Mouse (Mus musculus) telencephalon, adult 2 months (tissue): Measurements from ENCODE around the gene Ago1.

Experiments
- DNase-seq: peaks from one replicate; pipeline ENCODE4 v3.0.0-alpha.2; 2011; ENCODE audit warnings: low read depth, low spot score

Ago1 gene

DNA sequence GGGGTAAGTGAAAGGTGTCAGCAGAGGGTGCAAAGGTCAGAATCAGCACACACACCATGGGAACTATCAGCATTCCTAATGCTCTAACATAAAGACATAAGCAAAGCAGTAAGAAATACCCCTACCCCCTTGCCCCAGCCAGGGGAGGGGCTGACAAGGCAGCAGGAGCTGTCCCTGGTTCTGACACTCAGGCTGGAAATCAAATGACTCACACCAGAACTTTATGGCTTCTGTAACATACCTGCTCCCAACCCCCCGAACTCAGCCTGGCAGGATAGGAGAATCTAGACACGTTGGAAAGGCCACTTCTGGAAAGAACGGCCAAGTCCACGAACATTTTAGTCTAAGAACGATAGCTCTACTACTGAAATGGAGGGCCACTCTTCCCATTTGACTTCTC, 4.6 kb upstream of the Ago1 start:
- no peak for DNase-seq

DNA sequence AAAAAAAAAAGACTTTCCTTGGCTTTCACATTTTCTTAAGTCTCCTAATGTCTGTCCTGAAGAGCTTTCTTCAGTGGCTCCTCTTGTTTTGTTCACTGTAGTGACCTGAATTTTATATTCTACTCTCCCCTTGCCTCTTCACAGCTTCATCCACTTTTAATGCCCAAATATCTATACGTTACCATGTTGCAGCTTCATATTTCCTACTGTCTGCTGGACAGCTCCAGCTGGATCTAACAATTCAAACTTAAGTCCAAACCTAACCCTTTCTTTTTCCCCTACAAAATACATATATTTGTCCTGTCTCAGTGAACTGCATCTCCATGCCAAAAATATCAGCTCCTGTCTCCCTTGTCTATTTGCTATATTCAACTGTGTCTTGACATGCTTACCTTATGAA, 951 bp upstream of the Ago1 start:
- DNase-seq: no peak

DNA sequence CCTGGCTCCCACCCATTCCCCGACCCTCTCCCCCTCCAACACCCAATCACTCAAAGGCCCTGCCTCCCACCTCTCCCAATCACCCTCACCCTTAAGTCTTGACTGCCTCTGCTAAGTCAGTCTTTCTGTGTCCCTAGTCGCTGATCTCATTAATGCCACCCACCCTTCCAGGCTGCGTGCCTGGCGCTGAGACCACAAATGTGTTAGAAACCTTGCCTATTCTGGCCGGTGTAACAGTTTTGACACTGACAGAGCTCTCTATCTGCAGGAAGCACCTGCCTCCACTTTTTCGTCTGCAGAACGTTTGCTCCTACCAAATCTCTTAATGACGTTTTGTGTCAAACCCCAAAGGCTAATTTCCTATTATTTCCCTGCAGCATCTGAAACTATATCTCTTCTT, 542 bp upstream of the Ago1 start:
- peak; percentile 67 for DNase-seq

DNA sequence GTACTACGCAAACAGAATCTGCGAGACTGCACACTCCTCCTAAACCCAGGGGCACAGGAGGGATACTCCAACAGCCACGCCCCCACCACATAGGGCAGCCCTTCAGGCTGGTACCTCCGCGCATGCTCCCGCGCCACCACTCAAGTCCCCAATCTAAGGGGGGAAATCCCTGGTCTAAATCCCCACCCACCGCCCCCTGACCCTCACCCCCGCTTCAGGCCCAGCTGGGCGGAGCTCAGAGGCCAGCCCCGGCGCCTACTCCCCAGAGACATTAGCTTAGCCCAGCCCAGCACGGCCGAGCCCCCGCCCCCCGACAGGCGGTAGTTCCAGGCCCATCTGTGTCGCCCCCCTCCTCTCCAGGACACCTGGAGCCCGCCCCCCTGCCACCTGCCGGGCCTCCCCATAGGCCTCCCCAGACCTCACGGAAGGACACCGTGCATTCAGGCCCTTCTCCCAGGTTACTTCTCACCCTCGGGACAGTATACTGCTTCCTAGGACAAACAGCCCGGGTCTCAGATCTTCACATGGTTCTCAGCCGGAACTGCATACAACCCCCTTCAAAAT, 580 bp downstream of the Ago1 start:
- DNase-seq: no peak

DNA sequence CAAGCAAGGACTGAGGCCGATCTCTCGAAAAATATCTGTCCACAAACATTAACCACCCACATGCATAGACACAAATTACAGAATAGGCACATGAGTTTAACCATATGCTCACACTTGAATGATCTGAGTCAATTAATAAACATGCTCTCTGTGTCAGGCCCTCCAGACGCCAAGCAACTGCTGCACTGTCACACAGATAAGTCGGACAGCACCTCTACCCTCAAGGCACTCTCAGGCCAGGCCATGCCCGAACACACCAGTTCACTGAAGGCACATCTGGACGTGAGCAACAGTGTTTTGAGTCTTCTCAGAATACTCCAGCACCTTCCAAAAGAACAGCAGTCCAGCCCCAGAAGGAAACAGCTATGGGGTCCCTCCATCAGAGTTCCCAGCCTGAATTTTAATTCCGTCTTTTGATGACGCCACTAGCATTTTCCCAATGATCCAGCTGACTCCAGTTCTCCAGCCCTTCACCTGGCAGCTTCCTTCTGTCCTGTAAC, 2.1 kb downstream of the Ago1 start:
- no peak for DNase-seq

DNA sequence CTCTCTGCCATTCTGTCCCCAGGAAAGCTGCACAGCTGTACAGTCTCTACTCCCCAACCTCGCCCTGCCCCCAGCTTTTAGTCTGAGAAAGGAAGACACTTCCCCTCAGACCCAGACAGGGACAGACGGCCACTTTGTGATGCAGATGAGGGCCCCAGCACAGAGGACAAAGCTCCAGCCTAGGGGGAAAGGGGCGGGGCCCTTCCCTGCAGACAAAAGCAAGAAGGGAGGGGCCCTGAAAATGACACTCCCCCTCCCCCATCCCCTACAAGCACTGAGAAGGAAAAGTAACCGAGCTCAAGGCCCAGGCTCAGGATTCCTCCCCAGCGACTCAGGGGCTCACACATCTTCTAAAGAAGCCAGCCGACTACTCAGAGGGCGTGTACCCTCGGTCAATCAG, 2.5 kb downstream of the Ago1 start:
- DNase-seq: peak; percentile 48

DNA sequence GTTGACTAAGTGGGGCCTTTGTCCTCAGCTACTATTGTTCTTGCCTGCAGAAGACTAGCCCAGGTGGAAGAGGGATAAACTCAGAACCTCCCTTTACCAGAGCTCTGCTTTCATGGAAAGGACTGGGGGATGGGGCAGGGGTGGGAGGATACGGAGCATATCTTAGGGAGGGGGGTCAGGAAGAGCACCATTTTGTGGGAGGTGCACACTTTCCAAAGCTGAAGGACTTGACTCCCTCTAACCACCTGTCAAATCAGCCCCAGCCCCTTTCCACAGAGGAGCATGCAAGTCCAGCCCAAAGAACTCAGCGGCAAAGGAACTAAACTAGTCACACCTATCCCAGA, 3.5 kb downstream of the Ago1 start:
- DNase-seq: no peak

DNA sequence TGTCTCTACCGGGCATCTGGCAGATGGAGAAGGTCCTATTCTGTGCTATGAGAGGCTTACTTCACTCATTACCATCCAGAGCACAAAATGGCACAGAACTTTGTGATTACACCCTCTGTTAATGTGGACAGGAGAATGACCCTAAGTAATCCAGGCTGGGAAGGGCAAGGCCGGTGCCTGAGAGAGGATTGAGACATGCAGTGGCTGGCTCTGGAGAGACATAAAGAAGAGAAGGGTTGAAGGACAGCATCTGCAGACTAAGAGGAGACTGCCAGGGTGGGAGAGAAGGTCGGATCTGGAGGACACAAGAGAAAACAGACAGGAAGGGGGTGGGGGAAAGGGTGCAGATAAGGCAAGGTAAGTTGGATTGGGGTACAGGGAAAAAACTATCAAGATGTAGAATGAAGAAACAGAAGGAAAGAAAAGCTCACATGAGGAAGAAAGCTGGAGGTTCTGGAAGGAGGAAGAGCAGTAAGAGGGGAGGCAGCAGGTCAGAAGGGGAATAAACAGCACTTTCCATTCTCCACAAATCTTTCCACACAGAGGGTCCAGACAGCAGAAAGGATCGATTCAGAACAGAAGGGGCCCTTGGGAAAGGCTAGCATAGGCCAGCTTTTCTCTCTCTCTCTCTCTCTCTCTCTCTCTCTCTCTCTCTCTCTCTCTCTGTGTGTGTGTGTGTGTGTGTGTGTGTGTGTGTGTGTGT, 4.0 kb downstream of the Ago1 start:
- DNase-seq: no peak

DNA sequence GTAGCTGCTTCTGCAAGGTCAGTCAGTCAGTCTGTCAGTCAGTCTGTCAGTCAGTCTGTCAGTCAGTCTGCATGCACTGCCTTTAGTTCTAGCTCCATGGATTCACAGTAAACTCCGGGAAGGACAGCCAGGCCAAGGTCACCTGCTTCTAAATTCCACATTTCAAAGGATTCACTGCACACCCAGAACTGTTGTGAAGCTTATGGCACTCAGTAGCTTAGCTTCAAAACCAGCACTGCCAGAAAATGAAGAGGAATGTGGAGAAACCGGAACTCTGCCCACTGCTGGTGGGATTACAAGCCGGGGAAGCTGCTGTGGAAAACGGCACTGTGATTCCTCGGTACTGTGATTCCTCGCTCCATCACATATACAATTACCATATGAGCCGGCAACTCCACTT, 12.9 kb downstream of the Ago1 start:
- DNase-seq: no peak

DNA sequence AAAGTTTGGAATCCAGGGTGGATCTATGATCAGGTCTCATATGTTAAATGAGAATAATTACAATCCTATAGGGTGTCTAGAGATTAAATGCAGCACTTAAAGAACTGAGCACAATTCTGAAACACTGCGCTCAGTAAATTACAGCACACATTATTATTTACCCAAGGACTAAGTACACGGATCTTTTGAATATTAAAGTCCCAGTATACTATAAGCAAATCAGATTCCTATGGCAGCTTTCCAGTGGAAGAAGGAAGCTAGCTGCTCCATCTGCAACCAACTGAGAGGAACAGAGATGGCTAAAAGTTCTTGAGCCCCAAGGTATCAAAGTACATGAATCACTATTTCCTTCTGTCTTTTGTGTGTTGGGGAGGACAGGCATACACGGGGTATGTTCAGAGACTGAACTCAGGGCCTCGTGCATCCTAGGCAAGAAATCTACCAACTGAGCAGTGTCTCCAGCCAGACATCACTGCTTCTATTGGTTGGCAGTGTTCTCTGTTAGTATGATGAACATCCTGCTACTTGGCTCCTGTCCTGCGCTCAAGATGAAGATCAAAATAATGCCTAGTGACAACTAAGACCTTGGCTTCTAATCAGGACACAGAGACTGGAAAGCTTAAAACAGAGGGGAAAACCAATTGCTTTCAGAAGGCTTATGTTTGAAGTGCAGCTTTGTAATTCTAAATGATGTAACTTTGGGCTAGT, 13.7 kb downstream of the Ago1 start:
- DNase-seq: no peak

DNA sequence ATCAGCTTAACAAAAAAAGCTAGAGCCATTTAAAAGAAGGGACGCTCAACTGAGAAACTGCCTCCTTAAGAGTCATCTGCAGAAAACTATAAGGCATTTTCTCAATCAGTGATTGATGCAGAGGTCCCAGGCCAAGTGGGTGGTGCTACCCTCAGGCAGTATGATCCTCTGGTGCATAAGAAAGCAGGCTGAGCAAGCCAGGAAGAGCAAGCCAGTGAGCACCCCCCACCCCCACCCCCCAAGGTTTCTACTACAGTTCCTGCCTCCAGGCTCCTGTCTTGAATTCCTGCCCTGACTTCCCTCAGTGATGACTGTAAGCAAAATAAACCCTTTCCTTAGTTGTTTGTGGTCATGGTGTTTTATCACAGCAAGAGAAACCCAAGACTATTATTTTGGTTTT, 18.1 kb downstream of the Ago1 start:
- no peak for DNase-seq

DNA sequence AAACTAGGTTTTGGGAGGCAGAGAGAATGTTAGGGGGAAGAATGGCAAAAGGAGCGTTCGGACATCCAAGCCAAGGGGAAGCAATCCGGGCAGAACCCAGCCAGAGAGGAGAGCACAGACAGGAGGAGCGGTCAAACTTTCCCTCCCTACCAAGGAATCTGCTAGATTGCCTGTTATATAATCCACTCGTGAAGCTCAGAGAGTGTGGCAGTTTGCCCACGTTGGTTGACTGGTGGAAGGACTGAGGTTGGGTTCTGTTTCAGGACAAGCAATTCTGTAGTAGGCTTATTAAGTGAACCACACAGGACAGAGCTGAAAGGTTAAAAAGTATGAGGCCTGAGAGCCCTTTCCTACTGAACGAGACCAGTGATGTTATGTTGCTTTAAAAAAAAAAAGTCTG, 21.3 kb downstream of the Ago1 start:
- DNase-seq: no peak

DNA sequence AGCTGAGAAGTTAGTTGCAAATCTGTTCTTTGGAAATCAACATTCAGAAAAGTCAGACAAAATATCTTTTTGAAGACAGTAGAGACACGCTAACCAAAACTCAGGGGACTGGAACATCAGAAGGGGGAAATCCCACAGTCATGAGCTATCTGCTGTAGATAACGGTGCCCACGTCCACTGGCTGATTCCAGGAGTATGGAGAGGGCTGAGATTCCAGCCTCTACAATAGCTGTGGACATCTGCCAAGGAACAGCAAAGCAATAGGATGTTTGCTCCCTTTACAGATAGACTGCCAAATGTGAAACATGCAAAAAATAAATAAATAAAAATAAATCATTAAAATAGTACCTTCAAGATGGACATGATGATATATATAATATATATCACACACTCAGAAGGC, 23.9 kb downstream of the Ago1 start:
- no peak for DNase-seq

DNA sequence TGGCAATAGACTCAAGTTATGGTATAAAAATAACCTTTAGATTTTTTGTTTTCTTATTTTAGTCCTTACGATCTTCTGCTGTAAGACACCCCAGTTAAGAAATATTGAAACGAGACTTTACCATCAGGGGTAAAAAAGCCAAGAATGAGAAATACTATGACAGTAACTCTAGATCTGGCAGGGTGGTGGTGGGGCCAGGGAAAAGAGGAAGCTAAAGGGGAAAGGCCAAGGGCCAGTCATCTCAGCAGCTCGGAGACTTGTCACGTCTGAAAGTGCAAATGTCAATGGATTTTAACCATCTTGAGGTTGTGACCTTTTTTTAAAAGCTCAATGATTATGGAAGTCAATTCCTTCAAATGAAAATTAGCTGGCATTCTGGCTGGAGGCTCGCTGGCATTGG, 30.1 kb downstream of the Ago1 start:
- no peak for DNase-seq

DNA sequence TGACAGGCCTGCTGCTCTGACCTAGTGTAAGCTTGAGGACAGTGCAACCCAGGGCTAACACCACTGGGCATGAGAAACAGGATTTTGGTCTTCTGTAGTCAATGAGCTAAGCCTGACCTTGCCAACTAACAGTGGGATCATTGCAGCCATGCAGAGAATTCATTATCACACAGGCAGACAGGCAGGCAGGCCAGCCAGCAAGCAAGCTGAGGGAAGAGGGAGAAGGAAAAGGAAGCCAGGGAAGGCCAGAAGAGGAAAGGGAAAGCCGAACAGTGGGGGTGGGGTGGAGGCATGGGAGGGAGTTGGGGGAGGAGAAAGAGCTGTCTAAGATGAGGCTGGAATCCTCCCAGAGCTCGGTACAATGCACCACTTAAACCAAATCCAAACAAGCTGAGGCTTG, 32.1 kb downstream of the Ago1 start:
- no peak for DNase-seq

DNA sequence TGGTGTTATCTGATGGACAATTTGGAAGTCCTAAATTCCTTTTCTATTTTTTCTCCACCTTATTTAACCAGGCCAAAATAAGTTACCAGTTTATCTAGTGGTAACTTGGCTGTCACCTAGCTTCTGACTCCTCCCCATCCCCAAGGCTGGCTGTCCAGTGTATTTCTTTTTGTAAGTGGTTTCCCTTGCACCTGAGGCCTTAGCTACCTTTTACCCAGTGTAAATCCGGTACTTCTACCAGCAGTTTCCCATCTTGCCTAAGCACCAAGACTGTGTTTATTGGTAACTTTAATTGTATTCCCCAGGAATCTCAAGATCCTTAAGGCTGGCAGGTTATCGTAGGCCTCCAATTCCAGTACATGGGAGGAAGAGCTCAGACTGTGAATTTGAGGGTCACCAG, 34.3 kb downstream of the Ago1 start:
- no peak for DNase-seq

DNA sequence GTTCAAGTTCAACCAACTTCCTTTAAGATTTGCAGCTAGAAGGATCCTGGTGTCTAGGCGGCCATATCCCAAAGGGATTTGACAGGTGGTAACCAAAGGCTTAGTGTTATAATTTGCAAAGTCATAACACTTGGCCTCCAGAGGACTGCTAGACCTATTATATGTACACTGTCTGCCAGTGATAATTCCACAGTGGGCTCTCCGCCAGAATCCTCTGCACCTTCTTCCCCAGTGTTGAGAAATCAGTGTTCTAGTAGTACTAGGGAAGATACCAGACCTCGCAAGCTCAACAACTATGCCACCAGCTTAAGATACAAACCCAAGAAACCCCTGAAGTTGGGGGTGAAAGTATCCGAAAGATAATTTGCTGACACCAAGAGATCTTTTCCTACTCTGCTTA, 35.2 kb downstream of the Ago1 start:
- no peak for DNase-seq

DNA sequence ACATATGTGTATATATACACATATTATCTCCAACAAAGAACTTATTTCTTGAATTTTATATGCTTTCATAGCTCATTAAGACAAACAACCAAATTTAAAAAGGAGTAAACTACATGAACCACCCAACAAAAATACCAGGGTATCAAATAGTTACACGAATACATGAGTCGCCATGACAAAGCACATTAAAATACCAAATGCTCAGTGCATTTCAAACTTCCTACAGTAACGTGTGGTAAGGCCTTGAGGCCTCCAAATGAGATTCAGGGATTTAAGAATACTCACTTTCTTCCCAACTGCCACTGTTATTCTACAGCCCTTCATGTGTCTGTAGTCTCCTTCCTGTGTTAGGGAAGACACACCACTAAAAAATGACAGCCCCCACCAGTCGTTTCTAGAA, 36.6 kb downstream of the Ago1 start:
- no peak for DNase-seq

DNA sequence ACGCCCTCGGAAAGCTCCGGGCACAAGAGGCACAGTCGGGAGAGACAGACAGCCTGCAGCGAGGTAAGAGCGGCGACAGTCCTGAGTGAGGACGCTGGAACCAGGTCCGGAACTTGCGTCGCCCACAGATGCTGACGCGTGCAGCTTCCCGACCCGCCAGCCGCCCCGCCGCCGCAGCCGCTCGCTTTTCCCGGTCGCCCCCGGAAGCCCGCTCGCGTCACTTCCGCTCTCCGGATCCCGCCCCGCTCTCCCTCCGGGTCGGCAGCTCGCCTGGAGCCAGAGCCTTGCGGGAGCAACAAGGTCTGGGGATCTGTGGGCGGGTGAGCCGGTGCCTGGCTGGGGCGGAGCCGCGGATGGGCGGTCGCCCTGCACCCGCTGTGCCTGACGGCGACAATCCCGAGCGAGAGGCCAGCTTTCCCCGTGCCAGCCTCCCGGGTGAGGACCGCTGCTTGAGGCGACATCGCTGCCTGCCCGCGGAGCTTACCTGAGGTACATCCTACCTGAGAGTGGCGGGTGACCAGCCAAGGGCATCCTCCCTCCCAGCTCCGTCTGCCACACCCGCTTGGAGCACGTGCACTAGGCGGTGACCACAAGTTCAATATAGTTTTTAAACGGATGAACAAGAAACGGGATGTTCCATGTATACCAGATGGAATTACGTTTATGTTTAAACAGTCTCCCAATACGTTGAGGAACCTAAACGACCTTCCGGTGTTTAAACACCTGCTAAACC, 38.9 kb downstream of the Ago1 start, which contains the start of gene Ago3:
Gene Ago3, minus strand, starts transcription at position 210 of the 733 bp plus-strand sequence.
- DNase-seq: peak; percentile 85

DNA sequence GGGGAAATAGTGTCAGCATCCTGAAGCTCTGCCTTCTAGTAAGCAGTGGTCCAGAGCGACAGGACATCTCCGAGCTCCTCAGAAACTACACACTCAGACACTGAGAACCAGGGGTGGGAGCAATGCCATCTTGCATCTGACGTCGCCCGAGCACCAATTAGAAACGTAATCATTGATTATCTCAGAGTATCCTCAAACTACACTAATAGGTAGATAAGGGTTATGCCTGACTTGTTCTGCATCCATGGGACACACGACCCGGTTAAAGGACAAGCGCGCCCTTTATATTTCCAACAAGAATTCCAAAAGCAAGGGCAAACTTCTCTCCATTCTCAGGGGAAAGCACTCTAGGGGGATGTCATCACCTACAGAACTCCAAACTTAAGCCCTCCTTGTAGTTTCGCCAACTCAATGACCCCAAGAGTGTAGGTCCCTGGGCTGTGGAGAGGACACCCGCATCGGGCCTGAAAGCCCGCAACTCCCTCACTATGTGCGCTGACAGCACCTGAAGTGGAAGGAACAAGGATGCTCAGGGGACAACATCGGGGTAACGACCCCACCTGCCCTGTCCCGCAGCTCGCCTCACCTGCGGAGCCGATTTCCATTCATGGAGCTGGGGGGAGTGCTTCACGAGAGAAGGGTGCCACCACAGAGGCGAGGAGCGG, 39.6 kb downstream of the Ago1 start:
- no peak for DNase-seq

DNA sequence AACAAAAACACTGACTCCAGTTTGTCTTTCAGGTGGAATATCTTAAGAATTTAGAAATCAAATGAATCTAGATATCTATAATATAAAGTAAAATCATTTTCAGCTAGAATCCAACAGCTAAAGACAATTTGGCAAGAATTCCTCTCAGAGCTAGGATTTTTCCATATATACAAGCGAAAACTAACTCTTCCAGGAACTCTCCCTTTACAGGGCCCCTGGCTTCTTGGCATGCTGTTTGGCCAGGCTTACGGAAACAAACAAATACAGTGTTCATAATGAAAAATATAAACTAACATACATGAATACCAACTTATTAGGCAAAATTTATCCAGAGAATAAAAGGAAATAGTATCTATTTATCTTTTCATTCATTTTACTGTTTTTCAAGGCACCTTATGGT, 44.5 kb downstream of the Ago1 start:
- DNase-seq: no peak

DNA sequence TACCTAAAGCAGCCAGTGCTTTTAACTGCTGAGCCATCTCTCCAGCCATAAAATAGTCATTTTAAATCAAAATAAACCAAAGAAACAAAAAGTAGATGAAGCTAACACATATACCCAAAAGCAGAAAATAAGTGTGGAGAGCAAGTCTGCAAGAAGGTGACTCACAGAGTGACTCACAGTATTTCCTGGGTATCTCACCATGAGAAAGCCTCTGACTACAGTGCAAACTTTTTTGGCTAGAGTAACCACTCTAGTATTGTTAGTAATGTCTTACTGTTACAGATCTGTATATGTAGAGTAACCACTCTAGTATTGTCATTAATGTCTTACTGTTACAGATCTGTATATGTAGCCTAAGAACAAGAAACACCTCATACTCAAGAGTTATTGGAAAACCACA, 52.7 kb downstream of the Ago1 start:
- DNase-seq: no peak
